Mouse (Mus musculus): ENCODE measurements around the gene Ndrg4.
"Not testable (repeated sequence)": the region's sequence is repeated elsewhere in the genome, so short reads cannot be mapped to it uniquely, and the experiment has no call there.

Ndrg4 gene

DNA sequence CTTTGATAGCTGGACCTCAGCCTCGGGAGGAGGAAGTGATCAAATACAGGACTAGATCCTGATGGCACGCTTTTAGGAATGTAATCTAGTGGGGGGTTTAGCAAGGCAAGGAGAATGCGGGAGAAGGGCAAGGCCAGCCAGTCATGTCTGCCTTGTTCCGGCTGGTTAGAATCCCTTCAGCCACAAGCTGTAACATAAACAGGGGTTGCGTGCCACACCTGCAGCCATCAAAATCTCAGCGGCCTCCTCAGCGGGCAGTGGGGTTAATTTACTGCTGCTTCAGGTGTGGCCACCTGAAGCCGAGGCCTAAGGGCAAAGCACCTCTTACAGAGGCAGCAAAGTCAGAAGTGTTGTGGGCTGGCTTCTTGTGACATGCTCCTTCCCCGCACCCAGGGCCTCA, at the start of gene Ndrg4:
TSS of gene Ndrg4 (plus strand) at position 350 of the 400 bp plus-strand sequence.
- DNase-seq (ENCODE audit: low spot score): no peak

DNA sequence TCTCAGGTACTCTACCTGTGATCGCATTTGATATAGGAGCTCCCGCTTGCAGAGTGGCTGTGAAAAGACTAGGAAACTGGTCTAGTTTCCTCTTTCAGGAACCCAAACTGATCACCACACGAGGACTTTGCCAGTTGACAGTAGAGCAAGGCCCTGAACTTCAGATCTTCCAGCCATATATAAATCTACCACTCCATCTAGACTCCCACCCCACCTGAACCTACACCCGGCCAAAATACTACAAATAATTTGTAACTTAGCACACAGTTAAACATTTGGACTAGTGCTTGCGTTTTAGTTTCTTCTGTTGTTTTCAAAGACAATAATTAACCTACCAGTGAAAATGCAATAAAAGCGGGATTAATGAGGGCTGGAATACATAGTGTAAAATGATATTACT, 43.9 kb upstream of the Ndrg4 start:
- no peak for DNase-seq (ENCODE audit: low spot score)

DNA sequence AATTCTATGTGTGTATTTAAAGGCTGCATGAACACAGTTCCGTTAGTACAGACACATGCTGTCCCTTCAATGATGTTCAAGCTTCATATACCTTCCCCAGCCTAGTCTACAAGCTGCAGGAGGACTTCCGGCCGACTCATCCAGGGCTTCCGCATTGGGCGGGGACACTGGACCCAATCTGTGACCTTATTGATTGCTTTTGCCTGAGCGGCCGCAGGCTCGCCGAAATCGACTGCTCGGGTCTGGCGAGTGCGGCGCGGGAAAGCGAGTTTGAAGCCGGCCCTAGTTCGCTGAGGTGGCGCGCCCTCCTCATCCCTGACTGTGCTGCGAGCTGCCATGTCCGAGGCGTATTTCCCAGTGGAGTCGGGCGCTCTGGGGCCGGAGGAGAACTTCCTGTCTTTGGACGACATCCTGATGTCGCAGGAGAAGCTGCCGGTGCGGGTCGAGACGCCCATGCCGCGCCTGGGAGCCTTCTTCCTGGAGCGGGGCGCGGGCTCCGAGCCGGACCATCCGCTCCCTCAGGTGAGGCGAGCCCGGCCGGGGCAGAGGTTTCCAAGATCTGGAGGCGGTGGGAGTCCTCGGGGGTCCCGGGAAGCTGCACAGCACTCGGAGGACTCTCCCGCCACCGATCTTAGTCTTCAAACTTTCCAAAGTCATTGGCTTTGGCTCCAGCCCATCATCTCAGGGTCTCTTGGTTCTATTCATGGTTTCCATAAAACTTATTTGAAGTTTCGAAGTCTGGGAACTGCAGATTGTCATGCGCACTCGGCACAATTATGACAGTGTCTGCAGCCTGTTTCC, 43.3 kb upstream of the Ndrg4 start, which contains the start of gene Gins3:
TSS of gene Gins3 (plus strand) at position 192 of the 801 bp plus-strand sequence.
- peak; percentile 97 for DNase-seq (ENCODE audit: low spot score)

DNA sequence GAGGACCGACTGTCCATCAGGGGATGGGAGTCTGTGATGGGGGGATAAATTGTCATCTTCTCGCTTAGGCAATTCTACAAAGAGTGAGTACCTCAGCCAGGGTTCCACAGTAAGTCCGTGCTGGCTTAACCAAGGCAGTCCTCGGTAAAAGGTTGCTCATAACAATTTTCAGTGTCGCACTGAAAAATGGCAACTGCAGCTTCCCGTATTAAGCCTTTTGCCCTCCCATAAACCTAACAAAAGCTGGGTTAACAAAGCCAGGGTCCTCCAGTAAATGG, 42.8 kb upstream of the Ndrg4 start:
- no peak for DNase-seq (ENCODE audit: low spot score)

DNA sequence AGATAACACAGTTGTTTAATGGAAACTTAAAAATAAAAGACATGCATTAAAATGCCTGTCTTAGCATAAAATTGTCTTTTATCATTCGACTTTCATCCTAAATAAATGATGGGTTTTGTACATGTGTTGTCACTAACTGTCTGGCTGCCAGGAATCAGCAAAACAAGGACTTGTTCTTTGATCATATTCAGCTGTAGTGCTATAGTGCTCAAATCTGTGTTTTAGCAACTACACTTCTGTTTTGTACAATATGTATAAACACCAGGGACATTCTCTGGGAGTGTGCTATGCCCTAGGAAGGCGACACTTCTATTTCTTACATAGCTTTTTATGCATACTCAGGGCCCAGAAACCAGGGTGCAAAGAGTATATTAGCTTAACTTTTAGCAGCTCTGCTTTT, 31.8 kb upstream of the Ndrg4 start:
- no peak for DNase-seq (ENCODE audit: low spot score)

DNA sequence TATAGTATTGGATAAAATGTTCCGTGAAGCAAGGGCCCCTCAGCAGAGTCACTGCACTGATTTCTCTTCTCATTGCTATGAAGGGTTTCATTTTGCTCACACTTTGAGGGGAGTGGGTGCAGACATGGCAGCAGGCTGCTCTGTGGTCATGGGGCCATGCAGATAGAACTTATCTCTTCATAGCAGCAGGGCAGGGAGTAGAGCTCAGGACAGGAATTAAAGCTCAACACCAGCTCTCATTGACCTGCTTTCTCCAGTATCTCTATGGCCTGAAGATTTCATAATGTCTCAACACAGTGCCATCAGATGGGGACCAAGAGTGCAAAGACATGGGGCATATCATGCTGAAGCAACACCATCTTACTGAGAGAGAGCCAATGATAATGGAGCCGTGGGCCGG, 28.5 kb upstream of the Ndrg4 start:
- no peak for DNase-seq (ENCODE audit: low spot score)

DNA sequence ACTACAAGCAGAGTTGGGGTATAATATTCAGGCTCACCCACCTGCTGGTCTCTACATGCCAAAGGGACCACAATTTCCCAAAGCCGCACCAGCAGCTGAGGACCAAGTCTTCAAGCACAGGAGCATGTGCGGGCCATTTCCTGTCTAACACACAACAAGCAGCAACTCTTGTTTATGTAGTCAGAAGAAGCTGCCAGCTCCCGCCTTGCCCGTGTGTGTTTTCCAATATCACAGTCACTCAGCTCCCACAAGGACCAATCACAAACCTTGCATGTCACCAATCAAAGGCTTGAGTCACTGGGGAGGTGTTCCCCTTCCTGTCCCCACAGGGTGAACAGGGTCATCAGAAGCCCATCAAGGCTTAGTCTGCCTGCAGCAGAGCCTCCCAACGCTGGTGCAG, 23.4 kb upstream of the Ndrg4 start:
- no peak for DNase-seq (ENCODE audit: low spot score)

DNA sequence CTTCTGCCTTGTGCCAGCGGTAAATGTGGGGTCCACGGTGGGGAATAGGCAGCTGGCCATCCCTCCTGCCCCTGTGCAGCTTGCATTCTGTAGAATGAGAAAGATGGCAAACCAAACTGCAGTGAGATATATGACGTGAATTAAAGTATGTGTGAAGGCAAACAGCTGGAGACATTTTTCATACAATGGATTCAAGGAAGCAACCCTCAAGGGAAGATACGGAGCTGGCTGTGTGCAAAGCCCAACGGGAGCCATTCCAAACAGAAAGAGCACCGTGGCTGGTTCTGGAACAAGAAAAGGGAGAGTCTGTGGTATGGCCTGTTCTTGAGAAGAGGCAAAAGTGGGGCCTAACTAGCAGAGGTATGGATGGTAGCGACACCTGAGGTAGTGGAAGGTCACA, 20.9 kb upstream of the Ndrg4 start:
- DNase-seq (ENCODE audit: low spot score): no peak

DNA sequence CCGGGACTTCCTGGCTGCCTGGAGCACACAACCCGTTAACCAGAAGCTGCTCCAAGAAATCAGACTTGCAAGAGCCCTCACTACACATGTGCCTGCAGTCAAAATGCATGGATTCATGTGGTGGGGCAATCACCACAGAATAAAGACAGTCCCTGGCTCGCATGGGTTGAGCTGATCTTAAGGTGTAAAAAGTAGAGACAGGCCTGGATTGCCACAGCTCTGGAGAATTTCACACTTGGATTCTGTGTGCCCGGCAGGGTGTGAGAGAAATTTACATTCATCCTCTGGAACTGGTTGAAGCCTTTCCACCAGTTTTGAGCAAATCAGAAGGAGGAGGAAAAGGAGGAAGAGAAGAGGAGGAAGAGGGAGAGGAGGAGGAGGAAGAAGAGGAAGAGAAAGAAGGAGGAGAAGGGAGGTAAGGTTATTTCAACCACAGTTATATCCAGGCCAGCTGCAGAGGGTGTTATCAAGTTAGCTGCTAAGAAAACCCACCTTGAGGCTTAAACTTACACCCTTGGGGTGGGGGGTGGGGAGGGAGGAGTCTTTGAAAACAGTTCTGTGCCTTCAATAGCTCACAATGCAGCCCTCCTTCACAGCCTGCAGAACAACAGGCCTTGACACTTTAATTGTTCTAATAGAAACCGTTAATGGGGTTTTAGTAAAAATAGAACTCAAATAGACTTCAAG, 20.3 kb upstream of the Ndrg4 start:
- no peak for DNase-seq (ENCODE audit: low spot score)

DNA sequence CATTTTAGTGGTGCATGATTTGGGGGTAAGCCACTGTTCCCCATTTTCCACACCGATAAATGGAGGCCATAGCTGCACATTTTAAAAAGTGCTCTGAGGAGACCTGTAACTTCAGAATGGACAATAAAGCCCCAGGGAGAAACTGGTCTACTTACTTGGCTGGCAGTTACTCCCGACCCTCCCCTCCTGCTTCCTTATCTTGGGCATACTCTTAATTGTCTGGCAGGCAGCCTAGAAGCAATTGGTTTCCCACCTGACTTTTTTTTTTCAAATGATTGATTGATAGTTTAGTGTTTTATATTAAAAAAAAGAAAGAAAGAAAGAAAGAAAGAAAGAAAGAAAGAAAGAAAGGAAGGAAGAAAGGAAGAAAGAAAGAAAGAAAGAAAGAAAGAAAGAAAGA, 19.3 kb upstream of the Ndrg4 start:
- no peak for DNase-seq (ENCODE audit: low spot score)

DNA sequence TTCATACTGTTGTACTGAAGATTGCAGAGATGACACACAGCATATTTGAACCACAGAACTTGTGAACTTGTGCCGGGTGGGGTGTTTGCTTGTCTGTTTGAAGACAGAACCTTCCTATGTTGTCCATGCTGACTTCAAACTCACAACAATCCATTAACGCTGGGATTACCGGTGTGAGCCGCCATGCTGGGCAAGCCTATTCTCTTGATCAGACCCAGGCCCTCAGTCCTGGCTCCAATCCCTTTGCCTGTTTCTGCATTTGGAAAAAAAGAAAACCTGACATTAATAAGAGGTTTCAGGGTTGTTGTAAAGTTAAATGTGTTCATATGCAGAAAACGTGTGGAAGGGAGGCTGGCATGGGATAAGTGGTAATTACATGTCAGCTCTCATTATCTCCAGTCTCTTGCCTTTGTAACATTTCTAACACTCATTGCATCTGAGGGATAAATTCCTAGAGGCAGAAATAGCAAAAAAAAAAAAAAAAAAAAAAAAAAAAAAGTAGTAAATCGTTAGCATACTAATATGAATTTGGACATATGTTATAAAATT, 16.4 kb upstream of the Ndrg4 start:
- DNase-seq (ENCODE audit: low spot score): no peak

DNA sequence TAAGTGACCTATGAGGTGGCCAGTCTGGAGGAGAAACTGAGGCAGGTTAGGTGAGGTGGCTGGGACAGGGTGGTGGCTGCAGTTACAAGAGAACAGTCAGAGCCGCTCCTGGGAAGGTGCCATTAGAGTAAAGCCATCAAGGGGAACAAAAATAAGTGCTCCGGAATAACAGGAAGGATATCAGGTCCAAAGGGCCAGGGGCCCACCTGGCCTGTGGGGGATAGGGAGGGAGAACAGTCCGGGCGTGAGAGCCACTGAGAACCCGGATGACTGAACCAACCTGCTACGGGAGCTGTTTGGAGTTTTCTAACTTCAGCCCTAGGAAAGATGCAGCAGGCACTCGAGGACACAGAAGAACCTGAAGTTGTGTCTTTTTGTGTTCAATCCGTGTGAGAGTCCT, 15.7 kb upstream of the Ndrg4 start:
- DNase-seq (ENCODE audit: low spot score): no peak

DNA sequence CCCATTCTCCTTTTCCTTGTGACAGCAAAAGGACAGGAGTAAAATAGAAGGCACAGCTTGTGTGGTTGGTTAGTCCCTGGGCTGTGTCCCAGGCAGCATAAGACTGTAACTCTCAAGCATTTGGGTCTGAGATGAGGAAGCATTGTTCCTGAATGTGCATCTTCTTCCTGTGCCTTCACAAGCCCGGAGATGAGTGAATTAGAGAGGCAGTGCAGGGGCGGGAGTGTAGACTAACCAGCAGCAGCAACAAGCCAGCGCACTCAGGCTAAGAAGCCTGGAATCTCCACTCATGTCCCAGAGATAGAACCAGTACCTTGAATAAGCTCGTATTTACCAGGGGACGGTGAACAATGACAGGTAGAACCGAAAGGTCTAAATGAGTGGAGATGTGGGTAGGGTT, 15.2 kb upstream of the Ndrg4 start:
- no peak for DNase-seq (ENCODE audit: low spot score)

DNA sequence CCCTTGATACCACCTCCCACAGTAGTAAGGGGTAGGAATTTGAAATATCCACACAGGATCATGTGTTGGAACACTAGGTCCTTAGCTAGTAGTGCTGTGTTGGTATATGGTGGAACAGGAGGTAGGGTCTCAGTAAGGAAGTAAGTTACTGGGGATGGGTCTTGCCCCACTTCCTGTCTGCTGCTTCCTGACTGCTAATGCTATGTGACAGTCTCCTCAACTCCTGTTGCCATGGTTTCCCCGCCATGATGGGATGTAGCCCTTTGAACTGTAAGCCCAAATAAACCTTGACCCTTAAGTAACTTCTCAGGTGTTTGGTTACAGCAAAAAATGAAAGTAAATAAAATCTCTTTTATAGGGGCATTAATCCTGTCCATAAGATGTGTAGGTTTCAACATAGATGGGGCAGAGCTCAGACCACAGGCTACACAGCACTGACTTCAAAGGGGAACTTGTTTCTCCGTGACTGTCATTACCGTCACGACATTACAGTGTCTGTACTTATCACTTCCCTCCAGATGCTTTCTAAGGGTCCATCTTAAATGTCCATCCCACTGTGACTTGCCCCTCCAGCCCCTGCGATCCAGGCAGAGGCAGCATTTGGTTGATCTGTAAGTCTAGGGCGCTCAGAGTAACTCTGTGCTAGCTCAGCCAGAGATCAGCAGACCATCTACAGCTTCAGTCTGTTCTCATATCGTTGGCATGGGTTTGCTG, 13.7 kb upstream of the Ndrg4 start:
- no peak for DNase-seq (ENCODE audit: low spot score)

DNA sequence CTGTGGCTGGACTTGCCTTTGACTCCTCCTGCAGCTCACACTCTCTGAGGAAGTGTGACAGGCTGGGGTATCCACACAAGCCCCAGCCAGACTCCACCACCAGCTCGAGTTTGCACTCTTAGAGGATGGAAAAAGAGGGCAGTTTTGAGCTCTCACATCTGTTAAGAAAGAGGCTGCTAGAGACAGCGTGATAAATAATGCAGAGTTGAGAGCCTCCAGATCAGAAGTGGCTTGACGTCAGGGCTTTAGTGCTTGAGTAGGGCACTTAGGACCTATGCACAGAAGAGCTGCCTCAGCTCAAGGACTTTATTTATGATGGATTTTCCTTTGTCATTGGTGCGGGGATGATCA, 13.2 kb upstream of the Ndrg4 start:
- no peak for DNase-seq (ENCODE audit: low spot score)

DNA sequence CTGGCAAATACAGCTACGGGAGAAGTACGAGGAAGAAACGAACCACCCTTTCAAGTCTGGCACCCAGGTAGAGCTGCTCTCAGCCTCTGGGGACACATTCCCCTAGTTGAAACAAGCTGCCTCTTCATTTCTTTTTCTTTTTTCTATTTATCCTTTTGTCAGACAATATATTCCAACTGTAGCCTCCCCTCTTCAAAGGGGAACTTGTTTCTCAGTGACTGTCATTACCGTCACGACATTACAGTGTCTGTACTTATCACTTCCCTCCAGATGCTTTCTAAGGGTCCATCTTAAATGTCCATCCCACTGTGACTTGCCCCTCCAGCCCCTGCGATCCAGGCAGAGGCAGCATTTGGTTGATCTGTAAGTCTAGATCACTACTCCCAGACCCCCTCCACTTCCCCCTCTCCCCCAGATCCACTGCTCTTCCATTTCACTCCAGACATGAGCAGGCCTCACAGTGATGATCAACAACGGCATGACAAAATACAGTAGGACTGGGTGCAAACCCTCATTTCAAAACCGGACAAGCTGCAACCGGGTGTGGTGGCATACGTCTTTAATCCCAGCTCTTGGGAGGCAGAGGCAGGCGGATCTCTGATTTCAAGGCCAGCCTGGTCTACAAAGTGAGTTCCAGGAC, 10.8 kb upstream of the Ndrg4 start:
- DNase-seq (ENCODE audit: low spot score): not testable (repeated sequence)

DNA sequence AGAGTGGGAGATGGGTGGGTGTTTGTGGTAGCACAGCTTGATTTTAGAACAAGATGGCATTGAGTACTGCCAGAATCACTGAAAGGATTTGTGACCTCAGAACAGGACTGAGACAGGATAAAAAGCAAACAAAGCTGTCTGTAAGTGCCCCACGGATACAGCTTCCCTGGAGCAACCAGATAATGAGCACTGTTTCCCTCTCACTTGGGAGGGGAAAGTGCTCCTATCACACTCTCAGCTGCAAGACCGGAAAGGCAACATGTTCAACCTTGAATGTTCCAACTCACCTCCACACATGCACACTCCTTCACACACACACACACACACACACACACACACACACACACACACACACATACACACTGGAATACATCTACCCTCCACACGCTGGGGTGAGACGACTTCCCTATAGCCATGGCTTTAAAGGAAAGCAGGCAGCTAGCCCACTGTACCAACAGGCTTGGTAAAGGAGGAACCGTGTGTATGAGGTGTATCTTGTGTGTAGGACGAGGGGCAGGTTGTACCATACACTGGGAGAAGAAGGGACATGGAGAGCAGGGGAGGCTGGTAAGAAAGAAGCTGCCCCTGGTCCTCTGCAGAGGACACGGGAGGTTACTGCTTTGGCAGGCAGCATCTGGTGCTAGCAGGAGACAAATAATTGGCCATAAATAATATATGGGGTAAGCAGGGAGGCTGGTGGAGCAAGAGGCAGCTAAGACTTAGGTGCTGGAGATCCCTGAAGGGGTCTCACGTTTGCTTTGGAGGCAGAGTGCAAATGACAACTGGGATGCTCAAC, 8.4 kb upstream of the Ndrg4 start:
- no peak for DNase-seq (ENCODE audit: low spot score)

DNA sequence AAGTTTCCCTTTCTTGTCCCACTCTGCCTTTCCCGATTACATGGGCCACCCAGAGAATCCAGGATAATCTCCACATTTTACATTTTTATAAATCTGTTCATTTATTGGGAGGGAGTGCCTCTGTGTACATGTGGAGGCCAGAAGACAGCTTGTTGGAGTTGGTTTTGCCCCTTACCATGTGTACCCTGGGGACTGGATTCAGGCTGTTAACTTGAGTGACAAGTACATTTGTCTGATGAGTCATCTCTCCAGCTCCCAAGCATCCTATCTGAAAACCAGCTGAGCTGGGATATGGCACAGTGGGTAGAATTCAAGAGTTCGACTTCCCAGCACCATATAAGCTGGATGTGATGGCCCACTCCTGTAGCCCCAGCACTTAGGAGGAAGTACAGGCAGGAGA, 6.8 kb upstream of the Ndrg4 start:
- DNase-seq (ENCODE audit: low spot score): no peak

DNA sequence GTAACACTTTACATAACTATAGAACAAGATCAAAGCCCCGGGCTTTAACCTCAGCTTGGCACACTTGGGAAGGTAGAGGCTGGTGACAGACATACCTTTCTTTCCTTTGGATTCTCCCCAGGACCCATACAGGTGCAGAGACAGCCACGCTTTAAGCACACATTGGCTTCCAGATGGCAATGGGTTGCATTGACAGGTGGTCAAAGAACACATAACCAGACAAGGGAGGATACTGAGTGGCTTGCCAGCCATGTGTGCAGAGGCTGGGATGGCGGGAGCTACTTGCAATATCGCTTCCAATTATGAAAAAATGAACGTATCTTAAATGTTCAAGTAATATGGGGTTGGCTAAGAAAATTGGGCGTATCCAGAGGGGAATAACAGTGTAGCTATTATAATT, 4.9 kb upstream of the Ndrg4 start:
- no peak for DNase-seq (ENCODE audit: low spot score)

DNA sequence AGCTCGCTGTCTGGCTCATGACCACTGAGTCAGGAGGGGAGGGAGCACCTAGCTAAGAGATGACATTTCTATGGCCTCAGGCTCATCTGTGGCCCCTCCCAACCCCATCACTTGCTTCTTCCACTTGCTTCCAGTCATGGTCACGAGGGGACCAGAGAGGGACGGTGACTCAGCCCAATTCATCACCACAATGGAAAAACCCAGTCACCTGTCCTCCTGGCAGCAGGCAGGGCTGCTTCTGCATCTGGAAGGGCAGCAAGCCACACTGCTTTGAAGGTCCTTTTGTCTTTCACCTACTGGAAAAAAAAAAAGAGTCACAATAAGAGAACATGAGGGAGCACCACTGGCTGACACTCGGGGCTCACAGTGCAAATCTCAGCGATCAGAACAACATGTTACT, 4.0 kb upstream of the Ndrg4 start:
- no peak for DNase-seq (ENCODE audit: low spot score)

DNA sequence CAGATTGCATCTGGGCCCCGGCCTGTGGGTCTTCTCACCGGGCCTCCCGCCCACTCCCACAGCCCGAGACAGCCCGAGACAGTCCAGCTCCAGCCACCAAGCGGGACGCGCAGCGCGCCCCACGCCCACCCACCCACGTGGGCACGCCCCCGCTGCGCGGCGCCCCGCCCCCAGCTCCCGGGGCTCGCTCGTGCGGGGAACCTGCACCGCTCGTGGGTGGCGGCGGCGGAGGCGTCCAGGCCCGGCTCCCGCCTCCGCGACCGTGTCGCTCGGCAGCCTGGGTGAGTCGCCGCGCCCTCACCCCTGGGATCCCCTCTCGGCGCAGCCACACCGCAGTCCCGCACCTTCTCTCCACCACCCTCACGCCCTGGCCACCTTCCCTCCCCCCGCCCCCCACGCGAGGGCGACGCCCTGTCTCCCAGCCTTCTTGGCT, 827 bp downstream of the Ndrg4 start:
- DNase-seq (ENCODE audit: low spot score): no peak
